Mouse (Mus musculus) embryonic fibroblast, embryonic 13.5 days (primary cell): ENCODE data around the gene Timmdc1. TPM values are rescaled to one million over a fixed set of nuclear protein-coding genes. Genes with fewer than 3 reads are reported as not detected.
A peak's percentile ranks its signal among the peaks of the same experiment; 100 is the strongest.

Experiments
- H3K27ac ChIP-seq: 2 replicates; pipeline ENCODE4 v1.5.1; 2012; ENCODE audit warnings: low read length, control low read depth, inconsistent platforms; ENCODE audit not compliant: insufficient read depth
- H3K4me1 ChIP-seq: 2 replicates; pipeline ENCODE4 v1.6.1; 2011; ENCODE audit warnings: low read length; ENCODE audit not compliant: control insufficient read depth, insufficient read depth
- H3K4me3 ChIP-seq: 2 replicates; pipeline ENCODE4 v1.5.1; 2011; ENCODE audit warnings: mild to moderate bottlenecking, control low read depth, low read length; ENCODE audit not compliant: insufficient read depth
- CTCF ChIP-seq: IDR thresholded peaks from 2 replicates; pipeline ENCODE4 v1.5.1; 2011; ENCODE audit warnings: mild to moderate bottlenecking, control low read depth, low read length, moderate library complexity, borderline replicate concordance; ENCODE audit not compliant: insufficient read depth
- POLR2A ChIP-seq: IDR thresholded peaks from 2 replicates; pipeline ENCODE4 v1.6.1; 2011; ENCODE audit warnings: low read depth, mild to moderate bottlenecking, control low read depth, low read length, moderate library complexity
- polyA plus RNA-seq: library from polyadenylated mRNA; stranded (reverse); fragments of >200 nt; gene quantifications from 2 replicates; pipeline ENCODE4 v1.2.4, GENCODE M21; 2011; ENCODE audit warnings: low read depth; ENCODE audit not compliant: missing spikeins, insufficient read length

Gene Timmdc1
- polyA plus RNA-seq, 1 experiment, result 29.0 TPM

DNA sequence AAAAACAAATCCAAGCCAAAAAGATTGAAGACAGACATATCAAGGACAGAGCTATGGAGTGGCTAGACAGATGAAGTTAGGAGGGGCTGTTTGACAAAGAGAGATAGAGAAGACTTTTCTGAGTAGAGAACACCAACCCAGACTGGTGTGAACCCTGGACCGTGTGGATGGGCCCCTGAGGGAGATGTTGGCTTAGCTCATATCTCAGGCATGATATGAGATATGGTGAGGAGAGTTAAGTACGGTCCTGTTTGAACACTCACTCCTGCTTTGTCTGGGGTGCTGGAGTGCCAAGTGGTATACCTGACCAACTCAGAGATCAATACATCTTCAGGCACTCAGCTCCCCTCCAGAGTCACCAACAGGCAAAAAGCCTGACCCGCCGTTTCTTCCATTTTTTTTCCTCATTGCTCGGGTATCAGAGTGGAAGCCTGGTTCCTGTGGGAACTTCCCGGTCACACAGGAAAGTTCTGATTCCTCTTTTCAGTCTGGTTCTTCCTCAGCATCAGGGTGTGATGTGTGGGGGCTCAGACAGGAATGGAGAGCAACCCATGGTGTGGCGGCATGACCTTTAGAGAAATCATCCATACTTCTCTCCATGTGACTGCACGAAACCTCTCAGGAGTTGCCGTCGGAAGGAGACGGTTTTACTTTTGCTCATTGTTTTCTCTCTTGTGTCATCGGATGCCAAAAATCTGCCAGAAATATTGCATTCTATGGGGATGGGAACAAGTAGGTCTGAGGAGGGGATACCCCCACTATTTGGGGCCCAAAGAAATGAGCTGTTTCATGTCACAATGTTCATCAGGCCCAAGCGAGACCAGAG is 55.2 kb downstream of the Timmdc1 start:
- H3K4me3 ChIP-seq, result no peak overlapping the region
- H3K4me1 ChIP-seq, result no peaks in the 10 kb centered on the region
- no peak overlapping the region for H3K27ac ChIP-seq
- TF ChIP-seq CTCF (no peak), POLR2A (no peak)

DNA sequence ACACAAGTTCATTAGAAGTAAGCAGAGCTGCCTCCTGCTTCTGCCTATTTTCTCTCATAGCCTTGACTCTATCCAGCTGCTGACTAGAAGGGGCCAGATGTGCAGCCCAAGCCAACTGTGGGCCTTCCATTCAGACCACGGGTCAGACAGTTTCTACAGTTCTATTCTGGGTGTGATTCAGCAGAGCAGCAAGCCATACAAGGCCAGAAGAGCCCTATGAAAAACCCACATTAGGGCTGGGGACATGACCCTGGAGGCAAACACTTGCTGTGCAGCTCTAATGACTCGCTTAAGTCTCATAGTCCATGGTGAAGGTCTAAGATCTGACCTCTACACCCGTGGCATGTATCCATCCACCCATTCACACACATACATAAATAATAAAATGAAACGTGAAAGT is 56.4 kb downstream of the Timmdc1 start:
- no peak overlapping the region for H3K27ac ChIP-seq
- no peak overlapping the region for H3K4me3 ChIP-seq
- TF ChIP-seq POLR2A, result no peak
- TF ChIP-seq CTCF, result no peak
- no peaks in the 10 kb centered on the region for H3K4me1 ChIP-seq

GRCm38 (mm10) chr16:38463305-38463704 is 59.2 kb downstream of the Timmdc1 start:
- no peak for TF ChIP-seq CTCF
- no peak for TF ChIP-seq POLR2A
- no peak overlapping the region for H3K27ac ChIP-seq
- no peak overlapping the region for H3K4me3 ChIP-seq
- no peaks in the 10 kb centered on the region; the same call in 1 of the 2 replicates for H3K4me1 ChIP-seq

- no peak overlapping the region for H3K4me3 ChIP-seq
- no peak overlapping the region for H3K27ac ChIP-seq
- H3K4me1 ChIP-seq, result no peaks in the 10 kb centered on the region; the same call in 1 of the 2 replicates
- no peak for TF ChIP-seq POLR2A
Measured at GRCm38 (mm10) chr16:38462161-38462560, 60.3 kb downstream of the Timmdc1 start.

GRCm38 (mm10) chr16:38461749-38462148 is 60.7 kb downstream of the Timmdc1 start:
- Histone ChIP-seq H3K27ac (no peak overlapping the region), H3K4me3 (no peak overlapping the region), H3K4me1 (no peaks in the 10 kb centered on the region; the same call in 1 of the 2 replicates)
- TF ChIP-seq CTCF (no peak), POLR2A (no peak)

- TF ChIP-seq CTCF (no peak), POLR2A (no peak)
- peak overlapping the region; percentile 41 for H3K4me3 ChIP-seq
- no peaks in the 10 kb centered on the region; the same call in 1 of the 2 replicates for H3K4me1 ChIP-seq
- no peak overlapping the region for H3K27ac ChIP-seq
Measured at GRCm38 (mm10) chr16:38459990-38460389, 62.5 kb downstream of the Timmdc1 start.

DNA sequence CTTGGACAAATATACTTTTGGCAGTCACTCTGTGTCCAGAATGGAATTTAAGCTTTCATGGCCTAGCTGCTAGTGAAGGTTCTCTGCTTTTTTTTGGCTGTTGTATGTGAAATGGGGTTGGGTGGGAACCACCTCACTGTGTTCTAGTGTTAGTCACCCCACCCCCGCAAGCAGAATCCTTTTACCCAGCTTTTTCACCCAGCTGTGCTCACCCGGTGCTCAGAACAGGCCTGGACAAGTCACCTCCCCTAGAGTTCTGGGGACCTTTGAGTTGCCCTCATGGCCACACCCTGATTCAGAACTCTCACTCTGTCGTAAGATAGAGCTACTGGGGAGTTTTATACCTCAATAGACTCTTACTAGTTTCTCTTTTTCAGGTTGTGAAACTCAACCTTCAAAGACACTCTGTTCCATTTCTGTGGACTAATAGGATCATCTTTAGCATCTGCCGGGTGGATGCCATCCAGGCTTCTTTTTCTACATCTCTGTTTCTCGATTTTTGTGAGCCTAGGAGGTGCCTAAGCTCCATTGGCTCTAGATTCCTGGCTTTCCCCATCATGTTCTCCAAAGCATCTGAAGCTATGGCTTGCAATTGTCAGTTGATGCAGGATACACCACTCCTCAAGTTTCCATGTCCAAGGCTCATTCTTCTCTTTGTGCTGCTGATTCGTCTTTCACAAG is 63.7 kb downstream of the Timmdc1 start:
- Histone ChIP-seq H3K4me1 (no peaks in the 10 kb centered on the region; the same call in 1 of the 2 replicates), H3K4me3 (peak overlapping the region; percentile 41), H3K27ac (peak overlapping the region; percentile 96)
- no peak; the same call in 1 of the 2 replicates for TF ChIP-seq POLR2A
- no peak for TF ChIP-seq CTCF

- no peak overlapping the region for H3K4me3 ChIP-seq
- H3K4me1 ChIP-seq, result no peaks in the 10 kb centered on the region; the same call in 1 of the 2 replicates
- no peak overlapping the region for H3K27ac ChIP-seq
- TF ChIP-seq POLR2A (no peak), CTCF (no peak)
Measured at GRCm38 (mm10) chr16:38456812-38457567, 65.5 kb downstream of the Timmdc1 start.

GRCm38 (mm10) chr16:38455511-38456418 is 66.7 kb downstream of the Timmdc1 start, which contains the start of gene Cd80:
TSS of gene Cd80 (plus strand) at chr16:38455561.
- TF ChIP-seq POLR2A (no peak), CTCF (no peak)
- no peak within 1 kb of the TSS for H3K27ac ChIP-seq
- H3K4me1 ChIP-seq, result no peaks in the 10 kb centered on the region; the same call in 1 of the 2 replicates
- no peak within 1 kb of the TSS for H3K4me3 ChIP-seq
